Mouse (Mus musculus) heart, adult 2 months (tissue): Measurements from ENCODE around the gene Ncmap. TPM values are rescaled to one million over a fixed set of nuclear protein-coding genes. Genes with fewer than 3 reads are reported as not detected.
A peak's percentile ranks its signal among the peaks of the same experiment; 100 is the strongest.
"Not testable (repeated sequence)": the region's sequence is repeated elsewhere in the genome, so short reads cannot be mapped to it uniquely, and the experiment has no call there.

Source experiments
- DNase-seq, 2 experiments: peaks; one replicate each; pipeline ENCODE4 v3.0.0; 2021
- H3K27ac ChIP-seq: fragments of 200-600 bp; 2 replicates; pipeline ENCODE4 v1.8.1; 2022
- H3K27me3 ChIP-seq: fragments of 200-500 bp; 2 replicates; pipeline ENCODE4 v1.6.1; 2012; ENCODE audit warnings: mild to moderate bottlenecking, low read length, inconsistent platforms, mixed read lengths; ENCODE audit not compliant: control insufficient read depth, insufficient read depth
- H3K36me3 ChIP-seq: fragments of 200-500 bp; 2 replicates; pipeline ENCODE4 v1.6.1; 2012; ENCODE audit warnings: low read length, inconsistent platforms; ENCODE audit not compliant: control insufficient read depth, insufficient read depth
- H3K4me1 ChIP-seq: fragments of 200-500 bp; 2 replicates; pipeline ENCODE4 v1.6.1; 2011; ENCODE audit warnings: low read length; ENCODE audit not compliant: control insufficient read depth, insufficient read depth
- H3K4me3 ChIP-seq: fragments of 200-600 bp; 2 replicates; pipeline ENCODE4 v1.8.1; 2022
- H3K79me2 ChIP-seq: fragments of 200-500 bp; replicated peaks from 2 replicates; pipeline ENCODE4 v1.6.1; 2012; ENCODE audit warnings: mild to moderate bottlenecking, inconsistent platforms, low read length, moderate library complexity, mixed read lengths; ENCODE audit not compliant: control insufficient read depth, insufficient read depth
- H3K9ac ChIP-seq: fragments of 200-500 bp; 2 replicates; pipeline ENCODE4 v1.6.1; 2012; ENCODE audit warnings: low read depth, mild to moderate bottlenecking, control low read depth, inconsistent platforms, low read length, mixed read lengths
- CTCF ChIP-seq: fragments of 200-600 bp; IDR thresholded peaks from 2 replicates; pipeline ENCODE4 v1.8.1; 2022; ENCODE audit warnings: antibody characterized with exemption, mild to moderate bottlenecking, moderate library complexity
- EP300 ChIP-seq: fragments of 200-500 bp; IDR thresholded peaks from 2 replicates; pipeline ENCODE4 v1.6.1; 2011; ENCODE audit warnings: low read depth, low read length, control low read depth; ENCODE audit not compliant: insufficient read depth
- POLR2A ChIP-seq: fragments of 200-500 bp; IDR thresholded peaks from 2 replicates; pipeline ENCODE4 v1.6.1; 2011; ENCODE audit warnings: mild to moderate bottlenecking, low read depth, low read length, control low read depth; ENCODE audit not compliant: insufficient read depth
- WGBS: fragments of 180-500 bp; shearing (Covaris S2); methylation state at CpG from one replicate; pipeline ENCODE4 v1.1.7; 2018; 5-methylcytosine and 5-hydroxymethylcytosine counted together
- intact Hi-C: fragments of 180-260 bp; cut with DNase I; formaldehyde crosslinking; loops from one replicate; pipeline ENCODE4 v1.15.1; 2025
- polyA plus RNA-seq: library from polyadenylated mRNA; depleted of rRNA; stranded (reverse); fragments of >200 nt; gene quantifications from 2 replicates; pipeline ENCODE4 v1.2.3, GENCODE M21; 2012
- total RNA-seq, 2 experiments: library from RNA; stranded (reverse); gene quantifications; 2 replicates each; pipeline ENCODE4 v1.2.3; 2021

Gene Ncmap
- total and polyA plus RNA-seq, 3 experiments, result 0.21 to 0.62 TPM; not detected in 1

- H3K79me2 ChIP-seq, result no peaks in the 10 kb centered on the region
- 87% methylated on average over 11 of the region's 11 CpGs for WGBS
- no peak overlapping the region for H3K4me3 ChIP-seq
- H3K36me3 ChIP-seq, result no peaks in the 10 kb centered on the region
- no peak overlapping the region for H3K9ac ChIP-seq
- no peak for DNase-seq
- intact Hi-C loops, result no loop called here
- TF ChIP-seq EP300 (no peak), POLR2A (no peak), CTCF (no peak)
- no peaks in the 10 kb centered on the region for H3K27me3 ChIP-seq
- H3K4me1 ChIP-seq, result no peaks in the 10 kb centered on the region
- no peak overlapping the region for H3K27ac ChIP-seq
These were observed 27.7 kb downstream of the Ncmap start for GRCm38 (mm10) chr4:135370372-135370771.

DNA sequence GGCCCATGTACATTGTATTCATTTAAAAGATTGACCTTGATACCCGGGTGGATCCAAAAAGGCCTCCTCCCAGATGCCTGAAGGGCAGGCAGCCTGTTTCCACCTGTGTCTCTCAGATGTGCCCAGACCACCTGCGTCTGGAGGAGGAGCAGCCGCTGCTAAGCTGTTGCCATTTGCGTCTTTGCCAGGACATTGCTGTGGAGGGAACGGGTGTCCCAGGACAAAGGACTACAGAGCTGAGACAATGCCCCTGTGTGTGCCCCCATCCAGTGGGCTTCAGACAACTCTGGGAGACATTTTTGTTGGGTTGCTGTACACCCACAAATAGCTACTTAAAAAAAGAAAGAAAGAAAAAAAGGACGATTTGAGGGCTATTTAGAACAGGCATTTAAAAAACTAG is 35.2 kb downstream of the Ncmap start:
- 45% methylated on average over 6 of the region's 6 CpGs for WGBS
- TF ChIP-seq EP300, result no peak
- TF ChIP-seq POLR2A, result no peak
- TF ChIP-seq CTCF, result no peak
- intact Hi-C loops, result no loop called here
- H3K9ac ChIP-seq, result no peak overlapping the region
- H3K79me2 ChIP-seq, result no peaks in the 10 kb centered on the region
- H3K4me1 ChIP-seq, result no peaks in the 10 kb centered on the region
- H3K27ac ChIP-seq, result no peak overlapping the region
- H3K27me3 ChIP-seq, result no peaks in the 10 kb centered on the region
- DNase-seq, result no peak
- H3K36me3 ChIP-seq, result no peaks in the 10 kb centered on the region
- no peak overlapping the region for H3K4me3 ChIP-seq

GRCm38 (mm10) chr4:135361722-135362121 is 36.3 kb downstream of the Ncmap start:
- Histone ChIP-seq H3K27me3 (no peaks in the 10 kb centered on the region), H3K4me3 (no peak overlapping the region), H3K27ac (no peak overlapping the region), H3K36me3 (no peaks in the 10 kb centered on the region), H3K9ac (no peak overlapping the region), H3K79me2 (no peaks in the 10 kb centered on the region), H3K4me1 (no peaks in the 10 kb centered on the region)
- TF ChIP-seq CTCF, result no peak
- TF ChIP-seq EP300, result no peak
- 92% methylated on average over 12 of the region's 12 CpGs for WGBS
- intact Hi-C loops, result no loop called here
- DNase-seq, result no peak

- no peaks in the 10 kb centered on the region for H3K27me3 ChIP-seq
- no peak overlapping the region for H3K9ac ChIP-seq
- no peak overlapping the region for H3K4me3 ChIP-seq
- DNase-seq, result no peak
- H3K36me3 ChIP-seq, result no peaks in the 10 kb centered on the region
- intact Hi-C loops, result loop anchor here (1.0 to 10.0 kb wide), 2 partner anchors 53 to 496 kb away; partner anchors contain the start of gene Srsf10
- H3K4me1 ChIP-seq, result peaks cover 3% of the 10 kb centered on the region
- WGBS, result 1% methylated on average over 6 of the region's 6 CpGs
- H3K27ac ChIP-seq, result no peak overlapping the region
- peak; percentile 78 for TF ChIP-seq CTCF
- no peak for TF ChIP-seq POLR2A
- TF ChIP-seq EP300, result no peak
- H3K79me2 ChIP-seq, result no peaks in the 10 kb centered on the region
These were observed 39.3 kb downstream of the Ncmap start for GRCm38 (mm10) chr4:135358736-135359135.

DNA sequence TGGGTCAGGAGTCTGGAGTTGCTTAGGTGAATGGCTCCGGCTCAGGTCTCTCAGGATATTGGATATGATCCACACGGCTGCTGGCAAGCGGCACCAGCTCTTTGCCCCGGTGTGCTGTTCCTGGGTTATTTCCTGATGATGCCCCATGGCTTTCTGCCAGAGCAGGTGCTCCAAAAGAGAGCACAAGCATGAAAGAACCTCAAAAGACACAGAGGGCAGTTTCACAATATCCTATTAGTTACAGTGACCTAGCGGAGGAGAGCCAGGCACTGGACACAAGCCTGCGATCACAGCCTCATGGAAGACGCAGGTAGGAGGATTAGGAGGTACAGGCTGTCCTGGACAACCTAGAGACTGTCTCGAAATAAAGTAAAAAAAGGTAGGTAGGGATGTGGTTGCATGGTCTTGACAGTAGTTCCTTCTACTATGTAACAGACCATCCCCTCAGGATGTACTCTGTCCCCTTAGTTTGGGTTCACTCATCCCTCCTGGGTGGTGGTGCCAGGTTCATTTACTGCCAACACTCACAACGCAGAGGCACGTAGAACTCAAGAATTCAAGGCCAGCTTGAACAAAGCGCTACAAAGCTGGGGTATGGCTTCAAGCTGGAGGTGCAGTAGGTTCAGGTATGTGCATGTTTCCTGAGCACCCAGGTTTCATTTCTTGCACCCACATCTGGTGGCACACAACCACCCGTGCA is 40.7 kb downstream of the Ncmap start:
- H3K27ac ChIP-seq, result no peak overlapping the region
- TF ChIP-seq EP300 (no peak), CTCF (no peak), POLR2A (no peak)
- H3K4me1 ChIP-seq, result peaks cover 3% of the 10 kb centered on the region
- H3K27me3 ChIP-seq, result no peaks in the 10 kb centered on the region
- H3K36me3 ChIP-seq, result no peaks in the 10 kb centered on the region
- intact Hi-C loops, result loop anchor here (10.0 kb wide), 1 partner anchor 497 kb away; the partner anchor contains the start of gene Srsf10
- no peak for DNase-seq
- no peaks in the 10 kb centered on the region for H3K79me2 ChIP-seq
- H3K4me3 ChIP-seq, result no peak overlapping the region
- no peak overlapping the region for H3K9ac ChIP-seq
- WGBS, result 70% methylated on average over 12 of the region's 12 CpGs

DNA sequence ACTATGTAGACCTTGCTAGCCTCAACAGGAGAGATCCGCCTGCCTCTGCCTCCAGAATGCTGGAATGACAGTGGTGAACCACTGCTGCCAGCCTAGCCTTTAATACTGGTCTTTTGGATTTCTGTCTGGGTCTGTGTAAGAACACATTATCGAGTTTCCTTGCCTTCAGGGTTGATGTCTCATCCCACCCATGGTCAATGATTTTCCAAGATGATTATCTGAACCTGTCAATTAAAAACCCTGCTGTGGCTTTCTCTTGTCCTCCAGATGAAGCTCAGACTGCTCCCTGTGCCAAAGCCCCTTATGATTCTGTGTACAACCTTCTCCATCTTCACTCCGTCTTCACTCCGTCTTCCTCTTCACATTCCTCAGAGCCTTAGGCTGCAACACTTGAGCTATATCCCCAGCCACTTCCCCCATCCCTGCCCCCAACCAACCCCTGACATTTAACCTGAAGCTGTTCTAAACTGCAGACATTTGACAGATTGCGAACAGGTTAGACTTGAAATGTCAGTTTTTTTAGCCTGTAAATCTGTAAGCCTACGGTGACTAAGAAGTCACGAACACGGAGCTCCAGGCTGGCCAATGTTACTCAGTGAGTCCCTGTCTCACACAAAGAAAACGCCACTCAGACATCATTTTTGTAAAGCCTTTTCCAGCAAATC is 42.0 kb downstream of the Ncmap start:
- Histone ChIP-seq H3K9ac (no peak overlapping the region), H3K27ac (no peak overlapping the region), H3K4me3 (no peak overlapping the region), H3K27me3 (no peaks in the 10 kb centered on the region), H3K79me2 (peaks cover 4% of the 10 kb centered on the region), H3K4me1 (peaks cover 7% of the 10 kb centered on the region), H3K36me3 (no peaks in the 10 kb centered on the region; the same call in 1 of the 2 replicates)
- 75% methylated on average over 9 of the region's 9 CpGs for WGBS
- DNase-seq, result no peak
- TF ChIP-seq CTCF (no peak), EP300 (no peak), POLR2A (no peak)
- intact Hi-C loops, result loop anchor here (10.0 kb wide), 1 partner anchor 499 kb away; the partner anchor contains the start of gene Srsf10

DNA sequence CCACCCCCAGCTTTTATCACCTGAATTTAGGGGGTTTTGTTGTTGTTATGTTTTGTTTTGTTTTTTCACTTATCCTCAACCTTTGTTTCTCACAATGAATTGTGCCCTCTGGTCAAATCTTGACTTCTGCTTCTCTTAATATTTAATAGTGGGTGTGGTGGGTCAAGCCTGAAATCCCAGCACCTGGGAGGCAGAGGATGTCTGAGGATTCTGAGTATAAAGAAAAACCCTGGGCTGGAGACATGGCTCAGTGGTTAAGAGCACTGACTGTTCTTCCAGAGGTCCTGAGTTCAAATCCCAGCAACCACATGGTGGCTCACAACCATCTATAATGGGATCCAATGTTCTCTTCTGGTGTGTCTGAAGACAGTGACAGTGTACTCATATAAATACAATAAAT is 43.3 kb downstream of the Ncmap start:
- H3K4me3 ChIP-seq, H3K27ac ChIP-seq, H3K36me3 ChIP-seq, H3K27me3 ChIP-seq, DNase-seq, H3K79me2 ChIP-seq, H3K4me1 ChIP-seq, H3K9ac ChIP-seq: not testable (repeated sequence)
- intact Hi-C loops, result loop anchor here (10.0 kb wide), 1 partner anchor 500 kb away; the partner anchor contains the start of gene Srsf10
